Mouse (Mus musculus) forebrain, embryonic 11.5 days (tissue): ENCODE data around the gene Slc46a3. TPM values are rescaled to one million over a fixed set of nuclear protein-coding genes. Genes with fewer than 3 reads are reported as not detected.

Experiments
- ATAC-seq: fragments of 200-750 bp; cut with Nextera tagmentation; replicated peaks from 2 replicates; pipeline ENCODE4 v1.8.0; 2017; ENCODE audit warnings: moderate TSS enrichment; ENCODE audit not compliant: low FRiP score
- DNase-seq: peaks from one replicate; pipeline ENCODE4 v3.0.0-alpha.2; 2017; ENCODE audit warnings: low spot score
- H3K27ac ChIP-seq: fragments of 300-500 bp; sonication (generic); 2 replicates; pipeline ENCODE4 v1.5.1; 2014; ENCODE audit warnings: low read depth, low read length
- H3K27me3 ChIP-seq: fragments of 300-500 bp; sonication (generic); 2 replicates; pipeline ENCODE4 v1.6.1; 2014; ENCODE audit warnings: mild to moderate bottlenecking, low read length, mixed read lengths; ENCODE audit not compliant: control insufficient read depth, insufficient read depth
- H3K36me3 ChIP-seq: fragments of 300-500 bp; sonication (generic); 2 replicates; pipeline ENCODE4 v1.6.1; 2014; ENCODE audit warnings: mild to moderate bottlenecking, low read length, moderate library complexity, mixed read lengths; ENCODE audit not compliant: control insufficient read depth, insufficient read depth
- H3K4me1 ChIP-seq: fragments of 300-500 bp; sonication (generic); replicated peaks from 2 replicates; pipeline ENCODE4 v1.6.1; 2014; ENCODE audit warnings: low read length, mixed read lengths; ENCODE audit not compliant: control insufficient read depth, insufficient read depth
- H3K4me2 ChIP-seq: fragments of 300-500 bp; sonication (generic); 2 replicates; pipeline ENCODE4 v1.6.1; 2014; ENCODE audit warnings: low read depth, mild to moderate bottlenecking, low read length, moderate library complexity, mixed read lengths; ENCODE audit not compliant: severe bottlenecking
- H3K4me3 ChIP-seq: fragments of 300-500 bp; sonication (generic); 2 replicates; pipeline ENCODE4 v1.5.1; 2014; ENCODE audit warnings: low read depth, low read length
- H3K9ac ChIP-seq: fragments of 300-500 bp; sonication (generic); 2 replicates; pipeline ENCODE4 v1.6.1; 2014; ENCODE audit warnings: low read length
- H3K9me3 ChIP-seq: fragments of 300-500 bp; sonication (generic); 2 replicates; pipeline ENCODE4 v1.6.1; 2016; ENCODE audit warnings: low read length, mixed read lengths; ENCODE audit not compliant: control insufficient read depth
- WGBS: fragments of 180-500 bp; shearing (Covaris S2); extraction: QIAGEN DNeasy Blood & Tissue Kit; methylation state at CpG from one replicate; pipeline ENCODE4 v1.1.7; 2014; 5-methylcytosine and 5-hydroxymethylcytosine counted together
- polyA plus RNA-seq: library from polyadenylated mRNA; unstranded; fragments of >200 nt; fragmentation: Nextera tagmentation; extraction: Ambion mirVana; gene quantifications from 2 replicates; pipeline ENCODE4 v1.2.1, GENCODE M21; 2014

Slc46a3 gene
- polyA plus RNA-seq, 1 experiment from 2014 or later = 3.0 TPM

DNA sequence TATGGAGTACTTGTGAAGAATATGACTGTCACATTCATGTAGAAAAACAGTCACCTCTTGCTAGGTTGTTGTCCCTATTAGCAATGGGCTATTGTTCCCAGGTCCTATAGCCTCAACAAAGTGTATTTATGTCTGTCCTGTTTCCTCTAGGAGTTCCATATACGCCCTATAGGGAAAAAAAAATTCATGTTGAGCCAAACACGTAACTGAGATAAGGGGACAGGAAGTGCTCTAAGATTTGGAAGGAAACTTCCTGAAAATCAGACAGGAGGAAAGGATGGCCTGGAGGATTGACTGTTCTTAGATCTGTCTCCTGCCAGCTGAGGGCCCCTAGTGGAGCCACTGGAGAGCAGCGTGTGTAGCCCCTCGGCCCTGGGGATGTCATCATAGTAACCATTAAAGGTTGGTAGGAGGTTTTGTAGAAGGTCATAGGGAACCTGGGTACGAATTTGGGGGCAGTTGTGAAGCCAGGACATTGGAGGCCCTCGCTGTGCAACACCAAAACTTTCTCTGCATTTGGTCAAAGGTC is 20.5 kb upstream of the Slc46a3 start:
- Histone ChIP-seq H3K4me2 (no peak overlapping the region), H3K9me3 (no peaks in the 10 kb centered on the region), H3K4me1 (no peaks in the 10 kb centered on the region), H3K4me3 (no peak overlapping the region), H3K27ac (no peak overlapping the region), H3K9ac (no peak overlapping the region), H3K27me3 (no peaks in the 10 kb centered on the region), H3K36me3 (no peaks in the 10 kb centered on the region)
- 59% methylated on average over 6 of the region's 6 CpGs for WGBS
- no peak for ATAC-seq
- DNase-seq = peak; percentile 48

DNA sequence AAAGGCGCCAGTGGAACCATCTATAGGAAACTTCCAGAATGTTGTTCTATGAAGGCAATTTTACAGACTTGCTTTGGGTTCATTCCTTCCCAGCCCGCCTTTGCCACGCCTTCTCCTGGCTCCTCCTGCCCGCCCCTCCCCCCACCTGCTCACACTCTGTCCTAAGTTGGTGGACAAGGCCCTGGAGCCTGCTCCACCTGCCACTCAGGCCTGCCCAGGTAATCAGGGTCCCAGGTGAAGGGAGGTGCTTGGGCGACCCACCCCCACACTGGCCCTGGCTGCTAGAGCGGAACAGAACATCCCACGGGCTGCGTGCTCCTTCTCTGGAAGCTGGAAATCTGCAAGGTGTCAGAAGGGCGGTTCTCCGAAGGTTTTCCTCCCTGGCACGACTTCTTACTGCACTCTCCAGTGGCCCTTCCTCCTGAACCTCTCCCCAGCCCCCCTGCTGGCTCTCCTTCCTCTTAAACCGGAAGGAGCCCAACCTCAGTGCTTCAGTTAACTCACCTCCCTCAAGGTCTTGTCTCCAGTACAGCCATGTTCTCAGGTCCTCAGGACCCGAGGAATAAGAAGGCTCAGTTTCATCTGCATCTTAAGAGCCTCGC is 18.7 kb upstream of the Slc46a3 start:
- Histone ChIP-seq H3K9ac (no peak overlapping the region), H3K4me1 (no peaks in the 10 kb centered on the region), H3K36me3 (no peaks in the 10 kb centered on the region), H3K4me3 (no peak overlapping the region), H3K9me3 (no peaks in the 10 kb centered on the region), H3K27ac (no peak overlapping the region), H3K27me3 (no peaks in the 10 kb centered on the region), H3K4me2 (no peak overlapping the region)
- ATAC-seq (no peak), DNase-seq (peak; percentile 55)
- WGBS = 41% methylated on average over 14 of the region's 14 CpGs

DNA sequence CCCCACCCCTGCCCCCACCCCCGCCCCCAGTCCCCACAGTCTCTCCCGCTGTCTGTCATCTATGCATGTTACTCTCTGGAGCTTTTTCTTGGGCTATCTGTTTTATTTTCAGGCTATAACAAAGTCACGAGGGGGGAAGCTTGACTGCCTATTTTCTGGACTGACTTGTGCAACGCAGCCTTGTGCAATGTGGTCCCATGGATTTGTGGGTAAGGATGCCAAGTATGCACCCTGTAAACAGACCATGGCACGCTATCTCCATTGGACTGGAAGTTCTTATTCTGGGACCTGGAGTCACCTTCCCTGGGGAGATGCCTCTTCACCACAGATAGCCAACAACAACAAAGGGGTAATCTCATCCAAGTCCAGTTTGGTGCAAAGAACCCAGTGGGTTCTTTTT is 17.1 kb upstream of the Slc46a3 start:
- H3K4me2 ChIP-seq = no peak overlapping the region
- no peaks in the 10 kb centered on the region for H3K27me3 ChIP-seq
- no peaks in the 10 kb centered on the region for H3K36me3 ChIP-seq
- H3K9ac ChIP-seq = no peak overlapping the region
- 85% methylated on average over 5 of the region's 5 CpGs for WGBS
- no peaks in the 10 kb centered on the region for H3K9me3 ChIP-seq
- ATAC-seq (no peak), DNase-seq (no peak)
- H3K4me3 ChIP-seq = no peak overlapping the region
- no peak overlapping the region for H3K27ac ChIP-seq
- no peaks in the 10 kb centered on the region for H3K4me1 ChIP-seq

DNA sequence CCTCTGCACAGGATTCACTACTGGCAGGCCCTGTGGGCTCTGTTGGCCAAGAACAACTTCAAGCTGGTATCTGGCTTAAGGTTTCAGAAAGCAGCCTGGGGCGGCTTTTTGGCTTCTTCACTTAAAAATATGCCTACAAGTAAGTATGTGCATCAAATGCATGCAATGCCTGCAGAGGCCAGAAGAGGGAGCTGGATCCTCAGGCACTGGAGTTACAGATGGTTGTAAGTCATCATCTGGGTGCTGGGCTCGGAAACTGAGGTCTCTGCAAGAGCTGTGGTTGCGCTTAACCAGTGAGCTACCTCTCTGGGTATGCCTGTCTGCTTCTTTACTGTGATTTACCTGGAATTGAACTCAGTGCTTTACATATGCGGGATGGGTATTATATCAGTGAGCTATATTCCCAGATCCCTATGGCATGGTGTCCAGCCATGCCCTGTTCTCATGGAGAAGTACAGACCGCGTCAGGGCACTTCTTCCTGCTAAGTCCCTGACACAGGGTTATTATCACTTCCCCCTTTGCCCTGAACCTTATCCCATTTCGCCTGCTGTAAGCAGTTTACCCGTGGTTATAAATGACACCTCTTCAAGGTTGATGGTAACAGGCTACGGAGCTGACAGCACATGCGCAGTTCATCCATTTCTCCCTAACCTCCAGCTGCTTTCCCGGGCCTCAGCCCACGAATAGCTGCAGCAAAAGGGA is 16.3 kb upstream of the Slc46a3 start:
- H3K4me3 ChIP-seq = no peak overlapping the region
- no peaks in the 10 kb centered on the region for H3K36me3 ChIP-seq
- DNase-seq = no peak
- no peak overlapping the region for H3K27ac ChIP-seq
- ATAC-seq = no peak
- 87% methylated on average over 12 of the region's 12 CpGs for WGBS
- no peak overlapping the region for H3K4me2 ChIP-seq
- no peaks in the 10 kb centered on the region for H3K4me1 ChIP-seq
- H3K9ac ChIP-seq = no peak overlapping the region
- H3K27me3 ChIP-seq = no peaks in the 10 kb centered on the region
- no peaks in the 10 kb centered on the region for H3K9me3 ChIP-seq

DNA sequence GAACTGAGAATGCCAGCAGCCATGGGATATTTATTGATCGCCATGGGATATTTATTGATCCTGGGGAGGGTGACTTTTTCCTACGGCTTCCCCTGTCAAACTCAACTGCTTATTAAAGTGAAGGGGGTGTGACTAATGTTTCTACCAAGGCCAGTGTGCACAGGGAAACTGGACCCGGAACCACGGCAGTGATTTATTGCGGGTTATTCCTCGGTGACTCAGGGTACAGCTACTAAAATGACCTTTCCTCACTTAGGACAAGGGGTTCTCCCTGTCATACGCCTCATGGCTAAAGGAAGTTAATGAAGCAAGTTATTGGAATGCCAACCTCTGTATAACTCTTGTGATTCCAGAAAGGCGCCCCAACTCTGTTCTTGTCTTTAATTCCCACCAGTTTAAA is 13.2 kb upstream of the Slc46a3 start:
- H3K9me3 ChIP-seq = no peaks in the 10 kb centered on the region
- no peak overlapping the region for H3K4me3 ChIP-seq
- H3K36me3 ChIP-seq = no peaks in the 10 kb centered on the region
- DNase-seq (no peak), ATAC-seq (no peak)
- no peaks in the 10 kb centered on the region for H3K4me1 ChIP-seq
- no peak overlapping the region for H3K27ac ChIP-seq
- no peaks in the 10 kb centered on the region for H3K27me3 ChIP-seq
- WGBS = 93% methylated on average over 8 of the region's 8 CpGs
- H3K9ac ChIP-seq = no peak overlapping the region
- H3K4me2 ChIP-seq = no peak overlapping the region

DNA sequence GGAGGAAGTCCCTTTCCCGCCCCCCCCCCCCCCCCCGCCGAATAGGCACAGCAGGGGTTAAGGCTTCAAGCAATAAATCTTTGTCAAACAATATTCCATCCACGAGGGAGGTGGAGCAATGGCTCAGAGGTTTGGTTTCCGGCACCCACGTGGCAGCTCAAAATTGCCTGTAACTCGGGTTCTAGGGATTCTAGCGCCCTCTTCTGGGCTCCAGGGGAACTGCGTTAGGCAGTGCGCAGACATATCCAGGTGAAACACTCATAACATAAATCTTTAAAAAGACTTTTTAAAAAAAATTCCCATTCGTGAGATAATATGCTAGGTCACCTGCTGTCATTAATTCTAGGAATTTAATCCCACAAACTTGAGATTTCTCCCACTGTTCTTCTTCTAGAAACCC is 12.5 kb upstream of the Slc46a3 start:
- WGBS = 60% methylated on average over 9 of the region's 11 CpGs
- no peaks in the 10 kb centered on the region for H3K9me3 ChIP-seq
- no peak for ATAC-seq

DNA sequence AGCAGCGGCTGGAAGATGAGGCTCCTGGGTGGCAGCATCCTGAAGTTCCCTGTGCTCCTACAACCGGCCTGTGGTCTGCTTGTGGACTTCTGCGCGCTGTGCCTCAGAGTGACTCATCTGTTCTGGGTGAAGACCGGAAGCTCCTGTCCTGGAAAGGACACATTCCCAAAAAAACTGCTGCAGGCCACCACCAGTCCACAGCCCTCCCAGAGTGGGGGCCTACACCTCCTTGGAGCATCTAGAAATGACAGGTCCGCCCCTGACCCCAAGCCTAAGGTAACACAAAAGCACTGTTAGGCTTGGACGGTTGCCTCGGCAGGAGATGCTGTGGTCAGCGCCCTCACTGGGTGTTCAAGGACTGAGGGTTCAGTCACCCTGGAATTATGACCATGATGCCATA is 8.6 kb upstream of the Slc46a3 start:
- 89% methylated on average over 9 of the region's 9 CpGs for WGBS

More for the DNA sequence above, 12.5 kb upstream of the Slc46a3 start:
- DNase-seq = no peak
- Histone ChIP-seq H3K36me3 (no peaks in the 10 kb centered on the region), H3K4me3 (no peak overlapping the region), H3K4me2 (no peak overlapping the region), H3K4me1 (no peaks in the 10 kb centered on the region), H3K27me3 (no peaks in the 10 kb centered on the region), H3K9ac (no peak overlapping the region), H3K27ac (no peak overlapping the region)

DNA sequence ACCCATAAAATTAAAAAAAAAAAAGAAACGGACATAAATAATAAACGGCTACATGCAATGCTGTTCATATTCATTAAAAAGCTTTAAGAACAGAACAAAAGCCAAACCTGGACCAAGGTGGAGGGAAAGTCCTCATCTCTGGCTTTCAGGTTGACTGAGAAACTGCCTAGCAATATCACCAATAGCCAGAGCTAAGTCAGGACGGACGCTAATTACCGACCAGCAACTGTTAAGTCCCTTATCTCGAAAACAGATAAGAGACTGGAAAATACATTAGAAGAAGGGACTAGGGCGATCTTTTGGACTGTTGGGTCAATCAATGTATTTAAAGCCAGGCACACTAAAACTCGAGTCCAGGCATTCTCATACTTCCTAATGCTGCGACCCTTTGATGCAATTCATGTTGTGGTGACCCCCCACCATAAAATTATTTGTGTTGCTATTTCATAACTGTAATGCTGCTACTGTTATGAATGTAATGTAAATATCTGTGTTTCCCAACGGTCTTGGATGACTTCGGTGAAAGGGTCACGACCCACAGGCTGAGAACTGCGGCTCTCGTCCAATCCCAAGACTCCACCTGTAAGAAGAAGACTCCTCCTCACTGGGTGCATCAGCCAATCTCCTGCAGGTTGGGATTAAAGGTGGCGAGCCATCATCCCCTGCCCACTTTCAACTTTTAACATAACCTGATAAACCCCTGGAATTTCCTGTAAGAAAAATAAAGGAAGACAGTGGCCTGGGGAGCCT is 7.6 kb upstream of the Slc46a3 start:
- Histone ChIP-seq H3K27ac (no peak overlapping the region), H3K4me2 (no peak overlapping the region), H3K27me3 (no peaks in the 10 kb centered on the region), H3K9me3 (no peaks in the 10 kb centered on the region), H3K36me3 (no peaks in the 10 kb centered on the region), H3K4me1 (no peaks in the 10 kb centered on the region), H3K9ac (no peak overlapping the region), H3K4me3 (no peak overlapping the region)
- WGBS = 90% methylated on average over 15 of the region's 15 CpGs
- ATAC-seq = no peak
- no peak for DNase-seq

More for the DNA sequence above, 8.6 kb upstream of the Slc46a3 start:
- Histone ChIP-seq H3K27me3 (no peaks in the 10 kb centered on the region), H3K9ac (no peak overlapping the region), H3K9me3 (no peaks in the 10 kb centered on the region), H3K4me3 (no peak overlapping the region), H3K4me1 (no peaks in the 10 kb centered on the region), H3K4me2 (no peak overlapping the region), H3K27ac (no peak overlapping the region), H3K36me3 (no peaks in the 10 kb centered on the region)
- ATAC-seq (no peak), DNase-seq (no peak)
